Mouse (Mus musculus): Measurements from ENCODE around the gene Celf6. TPM values are rescaled to one million over a fixed set of nuclear protein-coding genes. Genes with fewer than 3 reads are reported as not detected.

Celf6 gene
- polyA plus RNA-seq, 1 experiment from 2014 or later, result 0.05 TPM

- H3K4me3 ChIP-seq (ENCODE audit: low read depth, low read length), result no peak overlapping the region
- no peaks in the 10 kb centered on the region for H3K36me3 ChIP-seq (ENCODE audit: control insufficient read depth, insufficient read depth)
- H3K27me3 ChIP-seq (ENCODE audit: control insufficient read depth, insufficient read depth, low read depth, low read length), result peaks cover 59% of the 10 kb centered on the region
- no peak overlapping the region for H3K4me2 ChIP-seq (ENCODE audit: low read depth, low read length)
- no peaks in the 10 kb centered on the region for H3K9me3 ChIP-seq (replicated peaks; ENCODE audit: control insufficient read depth, low read length)
- no peak overlapping the region for H3K27ac ChIP-seq (ENCODE audit: low read length)
- no peaks in the 10 kb centered on the region for H3K4me1 ChIP-seq (ENCODE audit: control insufficient read depth, low read depth, low read length)
- 34% methylated on average over 10 of the region's 10 CpGs for WGBS (ENCODE audit: insufficient replicate concordance)
- no peak overlapping the region for H3K9ac ChIP-seq (ENCODE audit: low read depth, low read length)
- ATAC-seq (ENCODE audit: low read depth), result no peak
These were observed 12.2 kb downstream of the Celf6 start for GRCm38 (mm10) chr9:59589703-59590439.

- no peak for ATAC-seq (ENCODE audit: low read depth)
- 52% methylated on average over 8 of the region's 8 CpGs for WGBS (ENCODE audit: insufficient replicate concordance)
- H3K27me3 ChIP-seq (ENCODE audit: control insufficient read depth, insufficient read depth, low read depth, low read length), result peaks cover 52% of the 10 kb centered on the region
These were observed 23.9 kb downstream of the Celf6 start for GRCm38 (mm10) chr9:59601661-59602060.

GRCm38 (mm10) chr9:59605967-59606366 is 28.2 kb downstream of the Celf6 start:
- peaks cover 54% of the 10 kb centered on the region for H3K27me3 ChIP-seq (ENCODE audit: control insufficient read depth, insufficient read depth, low read depth, low read length)
- H3K4me1 ChIP-seq (ENCODE audit: control insufficient read depth, low read depth, low read length), result no peaks in the 10 kb centered on the region
- 48% methylated on average over 6 of the region's 6 CpGs for WGBS (ENCODE audit: insufficient replicate concordance)

More at GRCm38 (mm10) chr9:59601661-59602060, 23.9 kb downstream of the Celf6 start:
- H3K4me3 ChIP-seq (ENCODE audit: low read depth, low read length), result no peak overlapping the region
- no peak overlapping the region for H3K9ac ChIP-seq (ENCODE audit: low read depth, low read length)
- no peaks in the 10 kb centered on the region for H3K9me3 ChIP-seq (replicated peaks; ENCODE audit: control insufficient read depth, low read length)
- H3K4me2 ChIP-seq (ENCODE audit: low read depth, low read length), result no peak overlapping the region
- no peaks in the 10 kb centered on the region for H3K4me1 ChIP-seq (ENCODE audit: control insufficient read depth, low read depth, low read length)
- H3K36me3 ChIP-seq (ENCODE audit: control insufficient read depth, insufficient read depth), result no peaks in the 10 kb centered on the region
- no peak overlapping the region for H3K27ac ChIP-seq (ENCODE audit: low read length)

GRCm38 (mm10) chr9:59610950-59611349 is 33.2 kb downstream of the Celf6 start:
- H3K9me3 ChIP-seq (replicated peaks; ENCODE audit: control insufficient read depth, low read length), result no peaks in the 10 kb centered on the region
- H3K4me3 ChIP-seq (ENCODE audit: low read depth, low read length), result no peak overlapping the region
- ATAC-seq (ENCODE audit: low read depth), result no peak
- H3K4me2 ChIP-seq (ENCODE audit: low read depth, low read length), result no peak overlapping the region
- H3K9ac ChIP-seq (ENCODE audit: low read depth, low read length), result no peak overlapping the region
- 60% methylated on average over 2 of the region's 2 CpGs for WGBS (ENCODE audit: insufficient replicate concordance)
- H3K27ac ChIP-seq (ENCODE audit: low read length), result no peak overlapping the region
- no peaks in the 10 kb centered on the region for H3K4me1 ChIP-seq (ENCODE audit: control insufficient read depth, low read depth, low read length)
- no peaks in the 10 kb centered on the region for H3K36me3 ChIP-seq (ENCODE audit: control insufficient read depth, insufficient read depth)
- peaks cover 16% of the 10 kb centered on the region for H3K27me3 ChIP-seq (ENCODE audit: control insufficient read depth, insufficient read depth, low read depth, low read length)

More at GRCm38 (mm10) chr9:59605967-59606366, 28.2 kb downstream of the Celf6 start:
- Histone ChIP-seq H3K36me3 (ENCODE audit: control insufficient read depth, insufficient read depth) (no peaks in the 10 kb centered on the region), H3K4me3 (ENCODE audit: low read depth, low read length) (no peak overlapping the region), H3K4me2 (ENCODE audit: low read depth, low read length) (no peak overlapping the region), H3K9ac (ENCODE audit: low read depth, low read length) (no peak overlapping the region), H3K27ac (ENCODE audit: low read length) (no peak overlapping the region), H3K9me3 (replicated peaks; ENCODE audit: control insufficient read depth, low read length) (no peaks in the 10 kb centered on the region)
- no peak for ATAC-seq (ENCODE audit: low read depth)

GRCm38 (mm10) chr9:59615797-59616196 is 38.1 kb downstream of the Celf6 start:
- Histone ChIP-seq H3K27ac (ENCODE audit: low read length) (no peak overlapping the region), H3K4me1 (ENCODE audit: control insufficient read depth, low read depth, low read length) (peaks cover 5% of the 10 kb centered on the region), H3K4me3 (ENCODE audit: low read depth, low read length) (no peak overlapping the region), H3K4me2 (ENCODE audit: low read depth, low read length) (no peak overlapping the region), H3K9me3 (replicated peaks; ENCODE audit: control insufficient read depth, low read length) (no peaks in the 10 kb centered on the region), H3K36me3 (ENCODE audit: control insufficient read depth, insufficient read depth) (no peaks in the 10 kb centered on the region), H3K9ac (ENCODE audit: low read depth, low read length) (no peak overlapping the region), H3K27me3 (ENCODE audit: control insufficient read depth, insufficient read depth, low read depth, low read length) (peaks cover 7% of the 10 kb centered on the region)
- ATAC-seq (ENCODE audit: low read depth), result no peak
- WGBS (ENCODE audit: insufficient replicate concordance), result 77% methylated on average over 2 of the region's 2 CpGs

DNA sequence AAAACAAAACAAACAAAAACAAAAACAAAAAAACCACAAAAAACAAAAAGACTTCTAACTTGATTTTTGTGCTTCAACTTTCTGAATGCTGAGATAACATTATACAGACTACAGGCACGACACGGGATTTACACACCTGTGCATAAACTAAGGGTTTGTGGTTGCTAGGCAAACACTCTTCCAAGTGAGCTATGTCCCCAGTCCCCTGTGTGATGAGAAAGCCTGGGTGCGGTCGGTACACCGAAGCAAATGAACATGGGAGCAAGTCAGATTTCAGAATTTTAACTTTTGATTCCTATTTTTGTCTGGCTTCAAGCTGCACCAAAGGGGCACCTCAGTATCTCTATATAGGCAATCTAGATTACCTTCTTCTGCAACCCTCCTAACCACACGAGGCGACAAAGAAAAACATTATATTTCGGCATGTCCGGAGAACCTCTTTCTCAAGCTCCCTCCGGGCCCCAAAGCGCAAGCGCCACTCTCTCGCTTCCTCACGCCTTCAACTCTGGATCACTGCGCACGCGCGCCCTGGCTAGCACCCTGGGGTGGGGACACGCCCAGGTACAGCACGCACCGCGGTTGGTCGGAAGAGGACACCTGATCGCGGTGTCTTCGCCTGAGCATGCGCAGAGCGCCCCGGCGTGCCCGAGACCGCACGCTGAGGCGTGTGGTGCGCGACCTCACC is 39.0 kb downstream of the Celf6 start, which contains the start of gene Parp6:
Gene Parp6 (plus strand): TSS at position 663 of the 685 bp plus-strand sequence.
- Histone ChIP-seq H3K4me3 (ENCODE audit: low read depth, low read length) (peak within 1 kb of the TSS; percentile 83), H3K36me3 (ENCODE audit: control insufficient read depth, insufficient read depth) (no peaks in the 10 kb centered on the region), H3K4me1 (ENCODE audit: control insufficient read depth, low read depth, low read length) (peaks cover 5% of the 10 kb centered on the region), H3K9me3 (replicated peaks; ENCODE audit: control insufficient read depth, low read length) (no peaks in the 10 kb centered on the region), H3K27ac (ENCODE audit: low read length) (peak within 1 kb of the TSS; percentile 63; the same call in 1 of the 2 replicates), H3K4me2 (ENCODE audit: low read depth, low read length) (peak within 1 kb of the TSS; percentile 95), H3K9ac (ENCODE audit: low read depth, low read length) (peak within 1 kb of the TSS; percentile 80), H3K27me3 (ENCODE audit: control insufficient read depth, insufficient read depth, low read depth, low read length) (peaks cover 4% of the 10 kb centered on the region)
- peak; percentile 100 for ATAC-seq (ENCODE audit: low read depth)
- 1% methylated on average over 36 of the region's 36 CpGs for WGBS (ENCODE audit: insufficient replicate concordance)

DNA sequence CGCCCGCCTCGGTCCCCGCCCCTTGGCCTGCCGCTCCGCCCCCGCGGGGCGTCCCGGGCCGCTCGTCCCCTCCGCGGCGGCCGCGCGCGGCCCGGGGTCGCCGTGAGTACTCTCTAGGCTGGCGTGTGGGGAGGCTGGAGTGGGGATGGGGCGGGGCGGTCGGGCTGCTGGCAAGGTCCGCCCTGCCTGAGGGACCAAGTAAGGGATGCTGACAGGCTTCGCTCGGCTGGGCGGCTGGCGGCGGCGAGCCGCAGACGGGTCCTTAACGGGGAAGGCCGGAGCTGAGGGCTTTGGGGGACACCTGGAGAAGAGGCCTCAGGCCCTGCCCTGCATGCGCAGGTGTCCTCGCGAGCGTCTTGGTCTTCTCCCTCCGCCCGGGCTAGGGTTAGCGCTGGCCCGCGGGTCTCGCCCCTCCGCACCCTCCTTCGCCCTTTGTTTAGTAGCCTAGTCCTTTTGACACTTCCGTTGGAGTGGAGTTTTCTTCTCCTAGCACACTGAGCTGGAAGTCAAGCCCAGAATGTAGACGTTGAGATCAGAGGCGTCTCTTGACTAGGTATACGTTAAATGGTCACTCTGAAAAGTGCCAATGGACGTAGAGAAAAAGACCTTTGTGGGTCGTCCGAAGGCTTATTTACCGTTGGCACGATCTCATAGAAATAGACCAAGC is 39.7 kb downstream of the Celf6 start:
- H3K4me3 ChIP-seq (ENCODE audit: low read depth, low read length), result peak overlapping the region; percentile 83
- no peaks in the 10 kb centered on the region for H3K36me3 ChIP-seq (ENCODE audit: control insufficient read depth, insufficient read depth)
- under 1% methylated on average over 58 of the region's 58 CpGs for WGBS (ENCODE audit: insufficient replicate concordance)
- no peaks in the 10 kb centered on the region; the same call in 1 of the 2 replicates for H3K27me3 ChIP-seq (ENCODE audit: control insufficient read depth, insufficient read depth, low read depth, low read length)
- H3K9me3 ChIP-seq (replicated peaks; ENCODE audit: control insufficient read depth, low read length), result no peaks in the 10 kb centered on the region
- H3K4me2 ChIP-seq (ENCODE audit: low read depth, low read length), result peak overlapping the region; percentile 95
- H3K27ac ChIP-seq (ENCODE audit: low read length), result peak overlapping the region; percentile 63; the same call in 1 of the 2 replicates
- H3K9ac ChIP-seq (ENCODE audit: low read depth, low read length), result peak overlapping the region; percentile 80
- peak; percentile 4; the same call in 1 of the 2 replicates for ATAC-seq (ENCODE audit: low read depth)
- peaks cover 5% of the 10 kb centered on the region for H3K4me1 ChIP-seq (ENCODE audit: control insufficient read depth, low read depth, low read length)

DNA sequence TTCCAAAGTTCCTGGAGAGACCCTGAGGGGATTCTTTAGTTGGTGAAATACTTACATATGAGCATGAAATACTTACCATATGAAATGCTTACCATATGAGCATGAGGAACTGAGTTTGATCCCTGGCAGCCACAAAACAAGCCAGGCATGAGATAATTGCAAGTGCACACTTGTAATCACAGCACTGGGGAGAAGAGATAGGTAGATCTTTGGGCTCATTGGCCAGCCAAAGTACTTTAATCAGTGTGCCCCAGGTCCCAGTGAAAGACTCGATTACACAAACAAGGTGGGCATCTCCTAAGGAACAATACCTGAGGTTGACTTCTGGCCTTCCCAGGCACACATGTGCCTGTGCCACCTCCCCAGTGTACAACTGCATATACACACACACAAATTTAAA is 60.7 kb downstream of the Celf6 start:
- Histone ChIP-seq H3K36me3 (ENCODE audit: control insufficient read depth, insufficient read depth) (no peaks in the 10 kb centered on the region), H3K4me1 (ENCODE audit: control insufficient read depth, low read depth, low read length) (no peaks in the 10 kb centered on the region; the same call in 1 of the 2 replicates), H3K27ac (ENCODE audit: low read length) (no peak overlapping the region), H3K9me3 (replicated peaks; ENCODE audit: control insufficient read depth, low read length) (no peaks in the 10 kb centered on the region), H3K4me3 (ENCODE audit: low read depth, low read length) (no peak overlapping the region), H3K9ac (ENCODE audit: low read depth, low read length) (no peak overlapping the region), H3K4me2 (ENCODE audit: low read depth, low read length) (no peak overlapping the region), H3K27me3 (ENCODE audit: control insufficient read depth, insufficient read depth, low read depth, low read length) (no peaks in the 10 kb centered on the region)
- WGBS (ENCODE audit: insufficient replicate concordance), result 13% methylated on average over 1 of the region's 1 CpGs
- 0 out of 2 replicates have a peak, but pooled peaks have one; percentile 24 for ATAC-seq (ENCODE audit: low read depth)

Data from liver, embryonic 16.5 days (tissue).